Mouse (Mus musculus): ENCODE results near the gene Trim25. TPM values are rescaled to one million over a fixed set of nuclear protein-coding genes. Genes with fewer than 3 reads are reported as not detected.
"Not testable (repeated sequence)": the region's sequence is repeated elsewhere in the genome, so short reads cannot be mapped to it uniquely, and the experiment has no call there.

The Trim25 gene
- polyA plus RNA-seq, 1 experiment from 2014 or later = 23.2 TPM

DNA sequence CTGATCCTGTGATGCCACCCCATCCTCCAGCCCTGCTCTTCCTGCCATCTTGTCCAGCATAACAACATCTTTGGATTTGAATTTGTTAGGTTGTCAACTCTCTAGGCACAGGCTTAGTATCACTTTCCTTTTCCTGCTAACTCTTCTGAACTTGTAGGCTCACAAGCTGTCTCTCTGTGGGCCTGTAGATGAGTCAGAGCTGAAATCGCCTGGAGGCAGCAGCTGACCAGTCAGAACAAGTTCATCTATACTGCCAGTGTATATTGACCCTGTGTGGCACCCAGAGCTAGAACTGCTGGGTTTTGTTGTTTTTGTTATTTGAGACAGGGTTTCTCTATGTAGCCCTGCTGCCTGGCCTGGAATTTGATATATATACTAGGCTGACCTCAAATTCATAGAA, 32.0 kb downstream of the Trim25 start:
- DNase-seq (ENCODE audit: low spot score) (no peak), ATAC-seq (replicated peaks; ENCODE audit: low FRiP score, low TSS enrichment, low read depth) (no peak)
- Histone ChIP-seq H3K9ac (ENCODE audit: low read length) (no peak overlapping the region), H3K4me3 (ENCODE audit: low read depth, low read length) (no peak overlapping the region), H3K36me3 (ENCODE audit: control insufficient read depth, insufficient read depth, low read length) (no peaks in the 10 kb centered on the region), H3K27me3 (replicated peaks; ENCODE audit: control insufficient read depth, insufficient read depth, low read length) (no peaks in the 10 kb centered on the region), H3K27ac (ENCODE audit: low read depth) (no peak overlapping the region), H3K9me3 (ENCODE audit: control insufficient read depth, low read length) (no peaks in the 10 kb centered on the region), H3K4me1 (replicated peaks; ENCODE audit: control insufficient read depth, insufficient read depth, low read length) (no peaks in the 10 kb centered on the region), H3K4me2 (ENCODE audit: low read length) (no peak overlapping the region)
- 72% methylated on average over 1 of the region's 1 CpGs for WGBS

DNA sequence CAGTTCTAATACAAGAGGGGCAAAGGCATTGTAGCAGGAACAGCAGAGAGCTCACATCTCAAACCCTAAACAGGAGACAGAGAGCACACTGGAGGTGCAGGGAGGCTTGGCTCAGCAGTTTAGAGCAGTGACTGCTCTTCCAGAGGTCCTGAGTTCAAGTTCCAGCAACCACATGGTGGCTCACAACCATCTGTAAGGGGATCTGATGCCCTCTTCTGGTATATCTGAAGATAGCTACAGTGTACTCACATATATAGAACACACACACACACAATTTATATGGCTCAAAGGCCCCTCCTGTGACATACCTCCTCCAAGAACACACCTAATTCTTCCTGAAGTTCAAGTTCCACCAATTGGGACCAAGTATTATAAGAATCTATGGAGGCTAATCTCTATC, 35.4 kb downstream of the Trim25 start:
- Histone ChIP-seq H3K4me2 (ENCODE audit: low read length) (no peak overlapping the region), H3K9ac (ENCODE audit: low read length) (no peak overlapping the region), H3K4me1 (replicated peaks; ENCODE audit: control insufficient read depth, insufficient read depth, low read length) (no peaks in the 10 kb centered on the region), H3K36me3 (ENCODE audit: control insufficient read depth, insufficient read depth, low read length) (peaks cover 11% of the 10 kb centered on the region), H3K4me3 (ENCODE audit: low read depth, low read length) (no peak overlapping the region), H3K9me3 (ENCODE audit: control insufficient read depth, low read length) (no peaks in the 10 kb centered on the region), H3K27ac (ENCODE audit: low read depth) (no peak overlapping the region), H3K27me3 (replicated peaks; ENCODE audit: control insufficient read depth, insufficient read depth, low read length) (no peaks in the 10 kb centered on the region)
- ATAC-seq (replicated peaks; ENCODE audit: low FRiP score, low TSS enrichment, low read depth) = no peak
- DNase-seq (ENCODE audit: low spot score) = no peak

GRCm38 (mm10) chr11:89035552-89035951, 36.4 kb downstream of the Trim25 start:
- no peaks in the 10 kb centered on the region for H3K27me3 ChIP-seq (replicated peaks; ENCODE audit: control insufficient read depth, insufficient read depth, low read length)
- no peak overlapping the region for H3K4me3 ChIP-seq (ENCODE audit: low read depth, low read length)
- H3K4me1 ChIP-seq (replicated peaks; ENCODE audit: control insufficient read depth, insufficient read depth, low read length) = no peaks in the 10 kb centered on the region
- no peak overlapping the region for H3K4me2 ChIP-seq (ENCODE audit: low read length)
- 83% methylated on average over 3 of the region's 3 CpGs for WGBS
- no peaks in the 10 kb centered on the region for H3K9me3 ChIP-seq (ENCODE audit: control insufficient read depth, low read length)
- no peak overlapping the region for H3K9ac ChIP-seq (ENCODE audit: low read length)
- ATAC-seq (replicated peaks; ENCODE audit: low FRiP score, low TSS enrichment, low read depth) (no peak), DNase-seq (ENCODE audit: low spot score) (no peak)
- no peak overlapping the region for H3K27ac ChIP-seq (ENCODE audit: low read depth)
- H3K36me3 ChIP-seq (ENCODE audit: control insufficient read depth, insufficient read depth, low read length) = peaks cover 21% of the 10 kb centered on the region

DNA sequence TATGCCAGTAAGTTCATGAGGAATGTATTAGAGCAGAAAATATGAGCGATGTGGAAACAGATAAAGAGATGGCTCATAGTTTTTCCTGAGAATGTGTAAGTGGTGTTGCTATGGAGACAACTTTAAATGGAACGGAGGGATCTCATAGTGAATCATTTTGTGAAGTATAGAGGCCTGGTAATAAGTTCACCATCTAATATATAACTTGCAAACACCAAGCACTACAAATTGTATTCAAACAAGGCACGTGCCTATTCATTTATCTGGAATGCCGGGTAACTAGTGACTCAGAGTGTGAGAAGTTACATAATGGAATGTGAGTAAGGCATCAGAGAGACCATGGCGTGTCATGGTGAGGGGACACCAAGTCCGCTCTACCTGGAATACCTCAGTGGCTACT, 39.3 kb downstream of the Trim25 start:
- no peak overlapping the region for H3K4me3 ChIP-seq (ENCODE audit: low read depth, low read length)
- H3K9me3 ChIP-seq (ENCODE audit: control insufficient read depth, low read length) = no peaks in the 10 kb centered on the region
- H3K27ac ChIP-seq (ENCODE audit: low read depth) = no peak overlapping the region
- no peak for DNase-seq (ENCODE audit: low spot score)
- no peaks in the 10 kb centered on the region for H3K4me1 ChIP-seq (replicated peaks; ENCODE audit: control insufficient read depth, insufficient read depth, low read length)
- 89% methylated on average over 6 of the region's 6 CpGs for WGBS
- H3K4me2 ChIP-seq (ENCODE audit: low read length) = no peak overlapping the region
- H3K9ac ChIP-seq (ENCODE audit: low read length) = no peak overlapping the region
- ATAC-seq (replicated peaks; ENCODE audit: low FRiP score, low TSS enrichment, low read depth) = no peak
- peaks cover 46% of the 10 kb centered on the region for H3K36me3 ChIP-seq (ENCODE audit: control insufficient read depth, insufficient read depth, low read length)
- no peaks in the 10 kb centered on the region for H3K27me3 ChIP-seq (replicated peaks; ENCODE audit: control insufficient read depth, insufficient read depth, low read length)

GRCm38 (mm10) chr11:89039325-89039724, 40.1 kb downstream of the Trim25 start:
- H3K9ac ChIP-seq (ENCODE audit: low read length) = no peak overlapping the region
- no peaks in the 10 kb centered on the region for H3K4me1 ChIP-seq (replicated peaks; ENCODE audit: control insufficient read depth, insufficient read depth, low read length)
- no peaks in the 10 kb centered on the region for H3K27me3 ChIP-seq (replicated peaks; ENCODE audit: control insufficient read depth, insufficient read depth, low read length)
- no peaks in the 10 kb centered on the region for H3K9me3 ChIP-seq (ENCODE audit: control insufficient read depth, low read length)
- 34% methylated on average over 3 of the region's 3 CpGs for WGBS
- ATAC-seq (replicated peaks; ENCODE audit: low FRiP score, low TSS enrichment, low read depth) = no peak
- no peak for DNase-seq (ENCODE audit: low spot score)
- no peak overlapping the region for H3K4me3 ChIP-seq (ENCODE audit: low read depth, low read length)
- no peak overlapping the region for H3K4me2 ChIP-seq (ENCODE audit: low read length)
- H3K36me3 ChIP-seq (ENCODE audit: control insufficient read depth, insufficient read depth, low read length) = peaks cover 51% of the 10 kb centered on the region
- no peak overlapping the region for H3K27ac ChIP-seq (ENCODE audit: low read depth)

- H3K4me3 ChIP-seq (ENCODE audit: low read depth, low read length); H3K9ac ChIP-seq (ENCODE audit: low read length); H3K9me3 ChIP-seq (ENCODE audit: control insufficient read depth, low read length); DNase-seq (ENCODE audit: low spot score); H3K27ac ChIP-seq (ENCODE audit: low read depth); H3K4me1 ChIP-seq (replicated peaks; ENCODE audit: control insufficient read depth, insufficient read depth, low read length); ATAC-seq (replicated peaks; ENCODE audit: low FRiP score, low TSS enrichment, low read depth); H3K27me3 ChIP-seq (replicated peaks; ENCODE audit: control insufficient read depth, insufficient read depth, low read length); H3K4me2 ChIP-seq (ENCODE audit: low read length): not testable (repeated sequence)
- 88% methylated on average over 6 of the region's 7 CpGs for WGBS
- H3K36me3 ChIP-seq (ENCODE audit: control insufficient read depth, insufficient read depth, low read length) = peaks cover 63% of the 10 kb centered on the region
Measured at GRCm38 (mm10) chr11:89041073-89041472, 41.9 kb downstream of the Trim25 start.

DNA sequence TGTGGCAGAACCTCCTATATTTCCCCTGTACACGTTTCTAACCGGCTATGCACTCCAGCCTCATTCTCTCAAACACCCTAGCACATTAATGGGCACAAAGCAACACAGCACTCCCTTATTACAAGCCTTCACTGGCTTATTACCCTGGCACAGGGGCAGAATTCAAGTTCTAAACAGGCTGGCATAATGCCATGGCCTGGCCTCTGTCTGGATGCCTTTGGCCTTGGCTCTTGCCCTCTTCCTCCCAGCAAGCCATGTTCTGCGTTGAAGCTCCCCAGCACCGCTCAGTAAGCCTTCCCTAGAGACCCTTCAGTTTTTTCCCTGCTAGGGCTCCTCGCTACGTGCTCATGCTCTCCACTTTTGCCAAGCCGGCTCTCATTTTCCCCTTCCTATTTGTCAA, 43.9 kb downstream of the Trim25 start:
- H3K9ac ChIP-seq (ENCODE audit: low read length) = no peak overlapping the region
- H3K27me3 ChIP-seq (replicated peaks; ENCODE audit: control insufficient read depth, insufficient read depth, low read length) = no peaks in the 10 kb centered on the region
- 0 out of 2 replicates have a peak, but pooled peaks cover 4% of the 10 kb centered on the region for H3K9me3 ChIP-seq (ENCODE audit: control insufficient read depth, low read length)
- DNase-seq (ENCODE audit: low spot score) (no peak), ATAC-seq (replicated peaks; ENCODE audit: low FRiP score, low TSS enrichment, low read depth) (no peak)
- H3K27ac ChIP-seq (ENCODE audit: low read depth) = no peak overlapping the region
- no peak overlapping the region for H3K4me3 ChIP-seq (ENCODE audit: low read depth, low read length)
- no peaks in the 10 kb centered on the region for H3K4me1 ChIP-seq (replicated peaks; ENCODE audit: control insufficient read depth, insufficient read depth, low read length)
- 93% methylated on average over 7 of the region's 7 CpGs for WGBS
- H3K4me2 ChIP-seq (ENCODE audit: low read length) = no peak overlapping the region
- peaks cover 77% of the 10 kb centered on the region for H3K36me3 ChIP-seq (ENCODE audit: control insufficient read depth, insufficient read depth, low read length)

- not testable (repeated sequence) for DNase-seq (ENCODE audit: low spot score); H3K27me3 ChIP-seq (replicated peaks; ENCODE audit: control insufficient read depth, insufficient read depth, low read length); H3K4me1 ChIP-seq (replicated peaks; ENCODE audit: control insufficient read depth, insufficient read depth, low read length); H3K4me3 ChIP-seq (ENCODE audit: low read depth, low read length); H3K9ac ChIP-seq (ENCODE audit: low read length); H3K9me3 ChIP-seq (ENCODE audit: control insufficient read depth, low read length); ATAC-seq (replicated peaks; ENCODE audit: low FRiP score, low TSS enrichment, low read depth); H3K4me2 ChIP-seq (ENCODE audit: low read length); H3K27ac ChIP-seq (ENCODE audit: low read depth)
- WGBS = 100% methylated on average over 3 of the region's 3 CpGs
- peaks cover 70% of the 10 kb centered on the region for H3K36me3 ChIP-seq (ENCODE audit: control insufficient read depth, insufficient read depth, low read length)
Measured at GRCm38 (mm10) chr11:89045501-89045900, 46.3 kb downstream of the Trim25 start.

- Histone ChIP-seq H3K27me3 (replicated peaks; ENCODE audit: control insufficient read depth, insufficient read depth, low read length) (no peaks in the 10 kb centered on the region), H3K4me2 (ENCODE audit: low read length) (no peak overlapping the region), H3K27ac (ENCODE audit: low read depth) (no peak overlapping the region), H3K4me3 (ENCODE audit: low read depth, low read length) (no peak overlapping the region), H3K4me1 (replicated peaks; ENCODE audit: control insufficient read depth, insufficient read depth, low read length) (no peaks in the 10 kb centered on the region), H3K9me3 (ENCODE audit: control insufficient read depth, low read length) (0 out of 2 replicates have a peak, but pooled peaks cover 4% of the 10 kb centered on the region), H3K36me3 (ENCODE audit: control insufficient read depth, insufficient read depth, low read length) (peaks cover 70% of the 10 kb centered on the region), H3K9ac (ENCODE audit: low read length) (no peak overlapping the region)
- DNase-seq (ENCODE audit: low spot score) (no peak), ATAC-seq (replicated peaks; ENCODE audit: low FRiP score, low TSS enrichment, low read depth) (no peak)
- 87% methylated on average over 3 of the region's 3 CpGs for WGBS
Measured at GRCm38 (mm10) chr11:89046021-89046420, 46.8 kb downstream of the Trim25 start.
